ENCODE assay signal across 18 mouse cellular contexts in the genomic region with DNA sequence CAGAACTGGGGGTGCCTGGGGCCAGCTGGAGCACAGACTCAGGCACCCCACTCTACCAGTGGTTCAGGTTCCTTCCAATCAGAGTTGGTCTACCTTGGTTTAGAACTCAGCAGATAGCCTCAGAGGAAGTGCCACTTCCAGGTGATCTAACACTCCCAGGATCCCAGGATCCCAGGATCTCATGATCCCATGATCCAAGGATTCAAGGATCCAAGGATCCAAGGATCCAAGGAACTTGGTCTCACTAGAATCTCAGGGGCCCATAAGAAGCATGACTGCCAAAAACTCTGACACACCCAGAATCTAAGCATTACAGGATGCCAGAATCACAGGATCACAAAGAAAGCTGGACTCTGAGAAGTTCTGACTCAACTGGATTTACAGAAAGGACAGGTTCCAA.
"Had no signal": no experiment of that assay in that cellular context is flagged by ENCODE, and none has a peak within 500 bp of the region (broad histone marks: within the 10 kb centered on the region; RNA-seq: fewer than 3 reads in every experiment).

No protein-coding gene starts in this region.

- H3K27me3 ChIP-seq: midbrain, embryonic 12.5 days; neural tube, embryonic 13.5 days; neural tube, embryonic 15.5 days had no signal

- H3K4me1 ChIP-seq: midbrain, embryonic 10.5 days; midbrain, embryonic 12.5 days; neural tube, embryonic 13.5 days; neural tube, embryonic 15.5 days had no signal

- DNase-seq: lung, adult 18-20 months; lung, embryonic 14.5 days; lung, postnatal 10 days; lung, postnatal 4 days; midbrain, embryonic 14.5 days; right cerebral cortex, adult 18-20 months; right cerebral cortex, postnatal 25 days; right cerebral cortex, postnatal 4 days; spleen, adult 18-20 months; thymus, adult 18-20 months; thymus, postnatal 14 days; thymus, postnatal 36 days had no signal

- H3K27ac ChIP-seq: midbrain, embryonic 10.5 days; midbrain, embryonic 12.5 days; neural tube, embryonic 13.5 days; neural tube, embryonic 15.5 days had no signal

- H3K4me3 ChIP-seq: midbrain, embryonic 10.5 days; midbrain, embryonic 12.5 days; myocyte; neural tube, embryonic 13.5 days; neural tube, embryonic 15.5 days had no signal

- H3K4me2 ChIP-seq: lung, embryonic 14.5 days; midbrain, embryonic 12.5 days; neural tube, embryonic 13.5 days; neural tube, embryonic 15.5 days had no signal

- H3K36me3 ChIP-seq: midbrain, embryonic 10.5 days; midbrain, embryonic 12.5 days; neural tube, embryonic 13.5 days; neural tube, embryonic 15.5 days had no signal

- ATAC-seq: midbrain, embryonic 16.5 days had no signal

- H3K9ac ChIP-seq: lung, embryonic 14.5 days; midbrain, embryonic 12.5 days; neural tube, embryonic 13.5 days; neural tube, embryonic 15.5 days had no signal

- H3K9me3 ChIP-seq: neural tube, embryonic 13.5 days; neural tube, embryonic 15.5 days had no signal
